Mouse (Mus musculus) lung, adult 2 months (tissue): ENCODE data around the gene Trim5.
"Not testable (repeated sequence)": the region's sequence is repeated elsewhere in the genome, so short reads cannot be mapped to it uniquely, and the experiment has no call there.

Source experiments
- CTCF ChIP-seq: fragments of 200-500 bp; IDR thresholded peaks from 2 replicates; pipeline ENCODE4 v1.5.1; 2011; ENCODE audit warnings: mild to moderate bottlenecking, low read length, control low read depth; ENCODE audit not compliant: insufficient read depth
- POLR2A ChIP-seq: fragments of 200-500 bp; IDR thresholded peaks from 2 replicates; pipeline ENCODE4 v1.6.1; 2011; ENCODE audit warnings: low read depth, mild to moderate bottlenecking, control low read depth, low read length, borderline replicate concordance; ENCODE audit errors: extremely low read depth

DNA sequence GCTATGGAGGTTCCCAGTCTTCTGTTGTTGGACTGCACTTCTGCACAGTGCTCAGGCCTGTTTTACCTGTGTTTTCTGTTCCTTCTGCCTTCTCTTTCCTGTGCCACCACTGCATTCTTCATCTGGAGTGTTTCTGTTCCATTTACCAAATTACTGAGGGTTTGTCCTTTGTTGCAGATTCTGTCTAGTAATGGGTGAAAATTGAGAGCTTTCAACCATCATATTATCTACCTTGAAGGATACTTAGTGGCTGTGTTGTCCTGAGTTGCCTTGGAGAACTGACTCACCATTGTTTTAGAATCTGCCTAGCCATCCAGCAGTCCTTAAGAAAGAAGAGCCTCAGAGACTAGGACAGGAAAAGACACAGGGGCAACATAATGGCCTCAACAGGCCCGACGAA lies 41.3 kb upstream of the Trim5 start, which contains the start of gene Trim34b:
- not testable (repeated sequence) for TF ChIP-seq POLR2A, CTCF
